Mouse (Mus musculus) stomach, embryonic 15.5 days (tissue): ENCODE results near the gene Gm20479. TPM values are rescaled to one million over a fixed set of nuclear protein-coding genes. Genes with fewer than 3 reads are reported as not detected.

ENCODE experiments used
- ATAC-seq: fragments of 200-750 bp; cut with Nextera tagmentation; 2 replicates; pipeline ENCODE4 v1.8.0; 2017; ENCODE audit warnings: low read depth, moderate number of reproducible peaks, moderate TSS enrichment; ENCODE audit not compliant: insufficient read depth, low FRiP score
- H3K27ac ChIP-seq: fragments of 300-500 bp; sonication (generic); 2 replicates; pipeline ENCODE4 v1.5.1; 2015; ENCODE audit warnings: mild to moderate bottlenecking, inconsistent platforms
- H3K27me3 ChIP-seq: fragments of 300-500 bp; sonication (generic); replicated peaks from 2 replicates; pipeline ENCODE4 v1.6.1; 2015; ENCODE audit warnings: inconsistent platforms
- H3K36me3 ChIP-seq: fragments of 300-500 bp; sonication (generic); 2 replicates; pipeline ENCODE4 v1.6.1; 2015; ENCODE audit warnings: inconsistent platforms
- H3K4me1 ChIP-seq: fragments of 300-500 bp; sonication (generic); 2 replicates; pipeline ENCODE4 v1.6.1; 2015; ENCODE audit warnings: inconsistent platforms
- H3K4me2 ChIP-seq: fragments of 300-500 bp; sonication (generic); 2 replicates; pipeline ENCODE4 v1.6.1; 2015; ENCODE audit warnings: mild to moderate bottlenecking, inconsistent platforms
- H3K4me3 ChIP-seq: fragments of 300-500 bp; sonication (generic); replicated peaks from 2 replicates; pipeline ENCODE4 v1.5.1; 2015; ENCODE audit warnings: inconsistent platforms
- H3K9ac ChIP-seq: fragments of 300-500 bp; sonication (generic); 2 replicates; pipeline ENCODE4 v1.6.1; 2015; ENCODE audit warnings: inconsistent platforms
- H3K9me3 ChIP-seq: fragments of 300-500 bp; sonication (generic); 2 replicates; pipeline ENCODE4 v1.6.1; 2016; ENCODE audit warnings: inconsistent platforms
- WGBS: fragments of 180-500 bp; shearing (Covaris S2); methylation state at CpG from one replicate; pipeline ENCODE4 v1.1.7; 2015; 5-methylcytosine and 5-hydroxymethylcytosine counted together
- polyA plus RNA-seq: library from polyadenylated mRNA; unstranded; fragments of >200 nt; fragmentation: Nextera tagmentation; extraction: Ambion mirVana; gene quantifications from 2 replicates; pipeline ENCODE4 v1.2.1, GENCODE M21; 2015

The Gm20479 gene
- polyA plus RNA-seq, 1 experiment from 2014 or later: 0.62 TPM

DNA sequence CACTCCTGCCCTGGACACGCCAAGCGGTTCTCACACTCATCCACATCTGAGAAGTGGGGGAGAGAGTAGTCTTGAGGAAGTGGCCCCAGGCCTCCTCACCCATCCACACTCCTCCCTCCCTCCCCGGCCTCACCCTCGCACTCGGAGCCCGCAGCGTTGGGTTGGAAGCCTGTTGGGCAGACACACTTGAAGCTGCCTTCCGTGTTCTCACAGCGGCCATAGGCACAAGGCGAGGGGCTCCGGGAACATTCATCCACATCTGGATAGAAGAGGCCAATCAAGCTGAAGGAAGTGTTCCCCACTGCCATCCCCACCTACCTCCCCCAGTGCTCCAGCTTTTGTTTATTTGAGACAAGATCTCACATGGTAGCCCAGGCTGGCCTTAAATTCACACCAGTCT, 33.1 kb downstream of the Gm20479 start:
- H3K9ac ChIP-seq: no peak overlapping the region
- peaks cover 11% of the 10 kb centered on the region for H3K4me1 ChIP-seq
- H3K27me3 ChIP-seq: peaks cover 10% of the 10 kb centered on the region; the same call in 1 of the 2 replicates
- H3K9me3 ChIP-seq: no peaks in the 10 kb centered on the region
- ATAC-seq: no peak
- 95% methylated on average over 11 of the region's 11 CpGs for WGBS
- no peak overlapping the region for H3K4me2 ChIP-seq
- peaks cover 38% of the 10 kb centered on the region for H3K36me3 ChIP-seq
- no peak overlapping the region for H3K4me3 ChIP-seq
- no peak overlapping the region for H3K27ac ChIP-seq

DNA sequence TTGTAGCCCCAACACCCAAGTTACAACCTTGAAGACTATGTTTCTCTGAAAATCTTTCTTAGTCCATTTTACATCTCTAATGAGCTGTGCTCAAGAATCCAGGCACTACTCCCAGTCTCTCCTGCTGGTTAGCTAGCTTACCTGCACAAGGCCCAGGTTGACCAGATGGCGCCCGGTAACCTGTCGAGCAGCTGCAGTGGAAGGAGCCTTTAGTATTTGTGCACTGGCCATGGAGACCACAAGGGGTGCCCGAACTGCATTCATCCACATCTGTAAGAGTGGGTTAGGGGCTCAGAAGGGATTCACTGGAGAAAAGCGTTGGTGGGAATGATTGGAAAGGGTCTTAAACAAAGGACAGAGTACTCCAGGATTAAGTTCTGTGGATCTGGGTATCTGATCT, 34.2 kb downstream of the Gm20479 start:
- Histone ChIP-seq H3K4me1 (peaks cover 6% of the 10 kb centered on the region), H3K4me3 (no peak overlapping the region), H3K9ac (no peak overlapping the region), H3K27ac (no peak overlapping the region), H3K4me2 (no peak overlapping the region), H3K27me3 (peaks cover 10% of the 10 kb centered on the region; the same call in 1 of the 2 replicates), H3K9me3 (no peaks in the 10 kb centered on the region), H3K36me3 (peaks cover 42% of the 10 kb centered on the region)
- ATAC-seq: no peak
- WGBS: 93% methylated on average over 5 of the region's 5 CpGs

GRCm38 (mm10) chr7:27322291-27322690, 34.9 kb downstream of the Gm20479 start:
- no peak overlapping the region for H3K9ac ChIP-seq
- no peak overlapping the region for H3K27ac ChIP-seq
- no peak for ATAC-seq
- H3K27me3 ChIP-seq: peaks cover 8% of the 10 kb centered on the region; the same call in 1 of the 2 replicates
- 28% methylated on average over 13 of the region's 13 CpGs for whole genome bisulfite sequencing
- no peak overlapping the region for H3K4me3 ChIP-seq
- H3K4me2 ChIP-seq: no peak overlapping the region
- H3K4me1 ChIP-seq: peaks cover 6% of the 10 kb centered on the region
- no peaks in the 10 kb centered on the region for H3K9me3 ChIP-seq
- peaks cover 41% of the 10 kb centered on the region for H3K36me3 ChIP-seq

DNA sequence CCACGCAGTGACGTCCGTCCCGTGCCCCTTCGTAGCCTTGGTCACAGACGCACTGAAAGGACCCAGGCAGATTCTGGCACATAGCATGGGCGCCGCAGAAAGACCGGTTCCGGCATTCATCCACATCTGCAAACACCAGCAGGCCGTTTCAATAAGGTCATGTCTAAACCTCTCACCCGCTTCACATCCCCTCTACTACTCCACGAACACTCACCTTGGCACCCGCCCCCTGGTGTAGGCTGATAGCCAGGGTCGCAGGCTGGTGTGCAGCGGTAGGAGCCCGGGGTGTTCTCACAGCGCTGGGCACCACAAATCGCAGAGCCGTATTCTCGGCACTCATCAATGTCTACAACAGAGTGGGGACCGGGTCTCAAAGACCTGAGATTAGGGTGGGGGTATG, 37.8 kb downstream of the Gm20479 start:
- H3K36me3 ChIP-seq: peaks cover 49% of the 10 kb centered on the region
- WGBS: 90% methylated on average over 22 of the region's 22 CpGs
- ATAC-seq: no peak

DNA sequence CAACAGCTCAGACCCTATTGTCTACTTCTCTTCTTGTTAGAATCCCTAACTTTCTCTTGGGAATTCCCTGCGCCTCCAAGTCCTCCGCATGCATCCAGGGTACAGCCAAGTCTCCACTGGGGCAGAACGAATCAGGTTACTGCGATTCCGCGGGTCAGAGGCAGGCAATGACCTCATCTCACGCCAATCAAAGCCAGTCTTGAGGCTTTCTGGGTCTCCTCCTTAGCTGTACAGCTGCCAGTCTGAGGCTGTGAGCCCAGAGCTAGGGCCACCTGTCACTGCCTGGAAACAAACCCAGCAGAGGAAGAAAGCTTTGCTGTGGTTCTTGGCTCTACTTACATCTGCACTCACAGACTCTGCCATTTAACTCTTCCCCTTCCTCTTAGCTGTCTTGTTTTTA, 41.3 kb downstream of the Gm20479 start:
- Histone ChIP-seq H3K9me3 (no peaks in the 10 kb centered on the region), H3K27me3 (no peaks in the 10 kb centered on the region), H3K27ac (no peak overlapping the region), H3K4me2 (no peak overlapping the region; the same call in 1 of the 2 replicates), H3K4me3 (no peak overlapping the region), H3K4me1 (peaks cover under 1% of the 10 kb centered on the region; the same call in 1 of the 2 replicates), H3K9ac (no peak overlapping the region), H3K36me3 (peaks cover 47% of the 10 kb centered on the region)
- WGBS: 56% methylated on average over 7 of the region's 7 CpGs
- ATAC-seq: no peak

More for the DNA sequence above, 37.8 kb downstream of the Gm20479 start:
- Histone ChIP-seq H3K27ac (no peak overlapping the region), H3K9me3 (no peaks in the 10 kb centered on the region), H3K4me2 (no peak overlapping the region), H3K9ac (no peak overlapping the region), H3K4me3 (no peak overlapping the region), H3K4me1 (no peaks in the 10 kb centered on the region), H3K27me3 (no peaks in the 10 kb centered on the region)

DNA sequence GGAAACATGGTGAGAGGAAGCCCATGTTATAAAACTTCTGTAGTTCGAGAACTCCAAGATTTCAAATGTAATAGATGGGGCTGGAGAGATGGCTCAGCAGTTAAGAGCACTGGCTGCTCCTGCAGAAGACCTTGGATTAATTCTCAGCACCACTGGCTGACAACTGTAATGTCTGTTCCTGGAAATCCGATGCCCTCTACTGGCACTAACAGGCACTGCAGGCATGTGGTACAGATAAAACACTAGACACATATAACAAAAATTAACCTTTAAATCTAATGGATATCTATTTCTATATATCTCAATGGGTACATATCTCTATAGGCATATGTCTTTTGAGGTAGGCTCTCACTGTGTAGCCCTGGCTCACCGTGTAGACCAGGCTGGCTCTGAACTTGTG, 42.8 kb downstream of the Gm20479 start:
- no peak overlapping the region for H3K27ac ChIP-seq
- no peak overlapping the region for H3K4me2 ChIP-seq
- H3K4me3 ChIP-seq: no peak overlapping the region
- no peak for ATAC-seq
- H3K9me3 ChIP-seq: no peaks in the 10 kb centered on the region
- no peak overlapping the region for H3K9ac ChIP-seq
- H3K4me1 ChIP-seq: peaks cover 11% of the 10 kb centered on the region
- no peaks in the 10 kb centered on the region for H3K27me3 ChIP-seq
- 85% methylated on average over 3 of the region's 3 CpGs for WGBS
- peaks cover 42% of the 10 kb centered on the region for H3K36me3 ChIP-seq

DNA sequence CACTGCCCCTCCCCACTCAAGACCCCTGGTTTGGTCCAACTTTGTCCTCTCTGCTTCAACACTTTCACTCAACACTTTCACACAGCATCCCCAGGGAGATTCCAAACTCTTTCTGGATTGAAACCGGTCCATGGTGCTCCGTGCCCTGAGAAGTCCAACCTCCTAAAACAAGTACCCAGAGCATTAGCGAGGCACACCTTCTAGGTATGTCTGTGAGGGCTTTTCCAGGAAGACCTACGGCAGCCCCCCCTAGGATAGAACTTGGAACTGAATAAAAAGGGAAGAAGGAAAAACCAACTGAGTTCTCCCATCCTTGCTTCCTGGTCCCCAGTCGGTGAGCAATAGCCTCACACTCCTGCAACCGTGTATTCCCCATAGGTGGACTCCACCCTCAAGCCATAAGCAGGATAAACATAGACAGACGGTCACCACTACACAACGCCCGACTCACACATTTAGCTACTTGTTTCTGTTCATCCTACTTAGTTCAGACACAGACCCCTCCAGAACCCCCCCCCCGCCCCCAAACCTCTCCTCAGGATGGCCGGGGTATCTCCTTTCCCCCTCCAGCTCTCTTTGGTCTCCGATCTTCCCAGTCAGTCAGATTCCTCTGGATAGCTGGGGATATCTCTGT, 45.5 kb downstream of the Gm20479 start:
- peaks cover 20% of the 10 kb centered on the region for H3K4me1 ChIP-seq
- ATAC-seq: no peak
- H3K4me2 ChIP-seq: no peak overlapping the region
- H3K4me3 ChIP-seq: no peak overlapping the region
- H3K36me3 ChIP-seq: peaks cover 39% of the 10 kb centered on the region
- no peak overlapping the region for H3K27ac ChIP-seq
- no peaks in the 10 kb centered on the region for H3K27me3 ChIP-seq
- H3K9ac ChIP-seq: no peak overlapping the region
- no peaks in the 10 kb centered on the region for H3K9me3 ChIP-seq
- 84% methylated on average over 12 of the region's 12 CpGs for WGBS

DNA sequence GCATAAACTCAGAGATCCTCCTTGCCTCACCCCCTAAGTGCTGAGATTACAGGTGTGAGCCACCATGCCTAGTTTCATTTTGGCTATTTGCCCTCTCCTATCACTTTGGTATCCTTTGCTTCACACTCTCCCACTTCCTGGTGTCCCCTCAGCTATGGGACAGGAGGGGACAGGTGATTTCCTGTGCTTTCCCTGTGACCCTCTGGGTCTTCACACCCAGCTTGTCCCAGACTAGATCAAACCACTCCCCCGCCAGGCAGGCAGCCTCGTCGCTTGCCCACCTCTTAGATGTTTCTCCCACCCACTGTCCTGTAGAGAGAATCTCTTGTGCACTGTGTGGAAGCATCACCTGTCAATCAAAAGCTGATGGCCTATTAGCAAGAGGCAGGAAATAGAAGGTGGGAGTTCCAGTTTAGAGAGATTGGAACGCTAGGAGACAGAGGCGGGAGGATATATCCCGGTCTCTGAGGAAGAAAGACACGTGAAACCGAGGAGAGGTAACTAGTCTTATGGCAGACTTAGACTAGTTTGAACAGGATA, 46.2 kb downstream of the Gm20479 start:
- WGBS: 54% methylated on average over 8 of the region's 8 CpGs
- Histone ChIP-seq H3K9me3 (no peaks in the 10 kb centered on the region), H3K27ac (peak overlapping the region; percentile 21; the same call in 1 of the 2 replicates), H3K36me3 (peaks cover 35% of the 10 kb centered on the region), H3K4me3 (no peak overlapping the region), H3K4me1 (peaks cover 20% of the 10 kb centered on the region), H3K27me3 (no peaks in the 10 kb centered on the region), H3K4me2 (peak overlapping the region; percentile 51; the same call in 1 of the 2 replicates), H3K9ac (no peak overlapping the region)
- ATAC-seq: no peak

DNA sequence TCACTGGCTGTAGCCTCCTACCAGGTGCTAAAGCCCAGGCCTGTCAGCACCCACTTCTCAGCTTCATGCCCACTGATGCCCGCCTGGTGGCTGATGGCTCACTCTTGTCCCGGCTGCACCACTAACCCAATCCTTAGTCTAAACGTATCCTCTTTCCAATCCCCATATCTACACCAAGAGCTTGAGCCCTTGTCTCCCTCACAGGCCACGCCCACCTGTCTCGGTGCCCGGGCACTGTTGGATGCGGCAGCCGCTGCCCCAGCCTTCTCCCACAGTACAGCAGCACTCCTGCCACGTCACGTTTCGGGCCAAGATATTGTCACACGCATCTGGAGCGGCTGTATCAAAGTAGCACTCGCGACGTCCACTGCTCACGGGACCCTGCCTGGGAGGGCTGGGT, 46.9 kb downstream of the Gm20479 start:
- Histone ChIP-seq H3K9ac (no peak overlapping the region), H3K4me2 (peak overlapping the region; percentile 51), H3K27ac (peak overlapping the region; percentile 45; the same call in 1 of the 2 replicates), H3K9me3 (no peaks in the 10 kb centered on the region), H3K4me3 (peak overlapping the region; percentile 18; the same call in 1 of the 2 replicates), H3K36me3 (peaks cover 34% of the 10 kb centered on the region), H3K27me3 (no peaks in the 10 kb centered on the region), H3K4me1 (peaks cover 20% of the 10 kb centered on the region)
- 22% methylated on average over 17 of the region's 17 CpGs for WGBS
- ATAC-seq: 0 out of 2 replicates have a peak, but pooled peaks have one; percentile 11

GRCm38 (mm10) chr7:27309832-27310231, 47.4 kb downstream of the Gm20479 start:
- peak overlapping the region; percentile 51 for H3K4me2 ChIP-seq
- no peaks in the 10 kb centered on the region for H3K9me3 ChIP-seq
- no peak overlapping the region for H3K9ac ChIP-seq
- no peak for ATAC-seq
- H3K4me3 ChIP-seq: no peak overlapping the region
- H3K27ac ChIP-seq: peak overlapping the region; percentile 45; the same call in 1 of the 2 replicates
- H3K36me3 ChIP-seq: peaks cover 34% of the 10 kb centered on the region
- no peaks in the 10 kb centered on the region for H3K27me3 ChIP-seq
- WGBS: 69% methylated on average over 3 of the region's 3 CpGs
- peaks cover 20% of the 10 kb centered on the region for H3K4me1 ChIP-seq

DNA sequence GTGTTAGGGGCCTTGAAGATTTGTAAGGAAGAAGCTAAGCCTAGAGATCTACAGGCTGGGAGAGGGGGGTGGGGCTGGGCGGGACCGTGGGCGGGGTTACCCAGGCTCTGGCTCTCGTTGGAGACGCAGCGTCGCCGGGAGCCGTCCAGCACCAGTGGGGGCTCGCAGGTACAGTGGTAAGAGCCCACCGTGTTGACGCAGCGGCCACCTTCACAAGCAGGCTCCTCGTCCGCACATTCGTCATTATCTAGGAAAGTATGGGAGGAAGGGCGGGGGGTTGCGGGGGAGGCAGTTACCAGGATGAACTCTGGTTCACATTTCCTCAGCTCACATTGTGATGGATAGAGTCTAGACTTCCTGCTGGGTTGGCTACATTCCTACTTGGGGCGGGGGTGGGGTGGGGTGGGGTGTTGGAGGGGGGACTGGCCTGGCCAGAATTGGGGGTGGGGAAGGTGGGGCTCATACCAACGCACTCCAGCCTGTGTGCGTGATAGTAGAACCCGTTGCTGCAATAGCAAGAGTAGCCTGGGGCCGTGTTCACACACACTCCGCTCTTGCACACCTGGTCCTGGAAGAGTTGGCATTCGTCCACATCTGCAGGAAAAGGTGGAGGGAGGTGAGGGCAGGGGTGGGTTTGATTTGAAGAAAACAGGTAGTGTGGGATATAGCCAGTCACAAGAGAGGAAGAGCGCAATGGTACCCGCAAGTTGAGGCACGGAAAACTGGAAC, 48.2 kb downstream of the Gm20479 start:
- Histone ChIP-seq H3K27me3 (no peaks in the 10 kb centered on the region), H3K9me3 (no peaks in the 10 kb centered on the region), H3K36me3 (peaks cover 26% of the 10 kb centered on the region), H3K27ac (peak overlapping the region; percentile 63; the same call in 1 of the 2 replicates), H3K4me3 (peak overlapping the region; percentile 31), H3K4me1 (peaks cover 20% of the 10 kb centered on the region), H3K4me2 (peak overlapping the region; percentile 53), H3K9ac (no peak overlapping the region; the same call in 1 of the 2 replicates)
- ATAC-seq: peak; percentile 55
- WGBS: 13% methylated on average over 28 of the region's 28 CpGs

DNA sequence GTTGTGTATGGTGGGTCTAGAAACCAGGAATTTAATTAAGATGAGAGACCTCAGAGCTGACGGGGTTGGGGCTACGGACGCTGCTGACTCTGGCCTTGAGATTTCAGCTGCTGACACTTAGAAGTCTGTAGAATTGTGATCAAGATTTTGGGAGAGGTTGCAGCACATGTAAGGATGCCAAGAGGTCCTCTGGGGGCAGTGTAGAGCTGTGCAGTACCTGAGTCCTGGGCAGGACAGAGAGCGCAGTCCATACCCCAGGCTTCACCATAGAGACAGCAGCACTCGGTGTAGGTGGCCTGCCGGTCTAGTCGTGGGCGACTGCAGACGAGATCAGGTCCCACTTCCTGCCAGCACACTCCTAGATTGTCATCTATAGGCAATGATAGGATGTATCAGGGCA, 49.7 kb downstream of the Gm20479 start:
- Histone ChIP-seq H3K27ac (no peak overlapping the region), H3K36me3 (peaks cover 14% of the 10 kb centered on the region; the same call in 1 of the 2 replicates), H3K4me3 (no peak overlapping the region), H3K4me1 (peaks cover 20% of the 10 kb centered on the region), H3K27me3 (no peaks in the 10 kb centered on the region), H3K4me2 (no peak overlapping the region), H3K9ac (no peak overlapping the region), H3K9me3 (no peaks in the 10 kb centered on the region)
- ATAC-seq: no peak
- 66% methylated on average over 9 of the region's 9 CpGs for WGBS
